Mouse (Mus musculus) brain, embryonic 14.5 days (tissue): ENCODE results near the gene Tfap2b.

Experiments used
- CTCF ChIP-seq: fragments of 200-500 bp; IDR thresholded peaks from 2 replicates; pipeline ENCODE4 v1.5.1; 2012; ENCODE audit warnings: inconsistent platforms, mild to moderate bottlenecking, moderate library complexity, borderline replicate concordance; ENCODE audit not compliant: insufficient read depth, insufficient read length; ENCODE audit errors: extremely low read depth
- POLR2A ChIP-seq: fragments of 200-500 bp; IDR thresholded peaks from 2 replicates; pipeline ENCODE4 v1.6.1; 2012; ENCODE audit warnings: mild to moderate bottlenecking, inconsistent platforms, borderline replicate concordance; ENCODE audit not compliant: poor library complexity, insufficient read depth, insufficient read length, severe bottlenecking; ENCODE audit errors: extremely low read depth

DNA sequence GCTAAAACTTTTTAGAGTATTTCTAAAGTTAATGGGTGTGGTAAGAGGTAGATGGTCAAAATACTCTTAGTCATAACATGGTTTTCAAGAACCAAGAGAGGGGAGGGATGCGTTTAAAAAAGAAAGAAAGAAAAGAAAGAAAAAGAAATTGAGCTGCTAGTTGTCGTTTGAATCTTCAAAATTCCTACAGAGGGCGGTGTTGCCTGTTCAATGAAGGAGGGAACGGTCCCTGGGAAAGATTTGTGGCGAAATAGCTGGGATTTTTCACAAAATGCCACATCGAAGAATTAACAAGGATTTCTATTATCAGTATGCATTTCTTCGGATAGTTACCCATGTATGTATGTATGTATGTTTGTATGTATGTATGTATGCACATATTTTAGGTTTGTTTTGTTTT is 2.5 kb upstream of the Tfap2b start:
- TF ChIP-seq CTCF: peak; percentile 61; the same call in 1 of the 2 replicates
- no peak for TF ChIP-seq POLR2A
